Mouse (Mus musculus): ENCODE measurements around the gene Map2k5.

Gene Map2k5

GRCm38 (mm10) chr9:63339256-63339655 lies 38.4 kb downstream of the Map2k5 start:
- DNase-seq = no peak

GRCm38 (mm10) chr9:63338716-63339115 lies 39.0 kb downstream of the Map2k5 start:
- DNase-seq = no peak

- DNase-seq = no peak
These were observed 41.9 kb downstream of the Map2k5 start for GRCm38 (mm10) chr9:63335816-63336215.

DNA sequence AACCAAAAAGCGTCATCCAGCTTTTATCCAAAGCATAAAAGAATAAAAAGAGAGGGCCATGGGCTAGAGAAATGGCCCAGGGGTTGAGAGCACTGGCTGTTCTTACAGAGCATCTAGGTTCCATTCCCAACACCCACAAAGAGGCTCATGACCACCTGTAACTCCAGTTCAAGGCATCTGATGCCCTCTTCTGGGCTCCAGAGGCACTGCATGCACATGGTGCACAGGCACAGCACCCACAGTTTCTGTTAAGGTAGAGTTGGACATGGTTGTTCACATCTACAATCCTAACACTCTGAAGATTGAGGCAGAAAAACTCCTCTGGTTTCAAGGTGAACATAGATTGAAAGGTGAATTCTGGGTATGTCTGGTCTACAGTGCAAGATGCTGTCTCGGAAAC lies 44.6 kb downstream of the Map2k5 start:
- DNase-seq = no peak

DNA sequence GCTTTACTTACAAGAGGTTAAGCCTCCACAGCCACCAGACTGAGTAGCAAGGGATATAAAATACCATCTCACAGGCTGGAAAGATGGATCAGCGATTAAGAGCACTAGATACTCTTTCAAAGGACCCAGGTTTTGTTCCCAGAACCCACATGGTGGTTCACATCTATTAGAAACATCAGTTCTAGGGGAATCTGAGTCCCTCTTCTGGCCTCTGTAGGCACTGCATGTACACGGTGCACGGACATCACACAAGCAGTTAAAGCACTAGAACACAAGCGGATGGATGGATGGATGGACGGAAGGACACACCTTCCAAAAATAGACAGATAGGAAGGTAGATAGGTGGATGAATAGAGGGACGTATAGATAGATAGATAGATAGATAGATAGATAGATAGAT lies 46.5 kb downstream of the Map2k5 start:
- DNase-seq = no peak

DNA sequence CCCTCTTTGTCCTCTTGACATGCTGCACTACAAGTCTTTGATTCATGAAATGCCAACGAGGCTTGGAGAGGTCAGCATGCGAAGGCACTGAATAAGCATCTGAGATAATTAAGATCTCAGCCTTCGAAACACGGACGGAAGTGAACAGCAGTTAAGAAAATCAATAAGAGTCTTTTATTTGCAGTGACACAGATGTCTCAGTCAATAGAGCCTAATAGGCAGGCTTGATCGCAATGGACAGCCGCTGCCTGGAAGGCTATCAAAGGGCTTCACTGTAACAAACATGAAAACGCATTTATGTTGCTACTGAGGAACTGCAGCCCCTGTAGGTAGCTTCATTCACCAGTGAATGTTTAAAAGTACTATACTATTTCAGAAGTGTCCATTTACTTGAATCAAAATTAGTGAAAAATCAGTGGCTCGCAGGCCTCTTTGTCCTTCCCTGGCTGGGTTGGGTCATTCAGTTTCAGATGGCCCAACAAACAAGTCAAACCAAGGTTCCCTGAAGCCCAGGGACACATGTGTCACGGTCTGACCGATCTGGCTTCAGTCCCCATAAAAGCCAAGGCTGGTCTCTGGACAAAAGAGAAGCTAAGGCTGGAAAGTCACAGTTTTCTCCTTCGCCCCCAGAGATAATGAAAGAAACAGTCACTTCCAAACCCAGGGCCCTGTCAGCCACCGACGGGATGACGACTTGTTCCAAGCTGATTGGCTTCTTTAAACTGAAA lies 48.6 kb downstream of the Map2k5 start:
- DNase-seq = no peak

DNA sequence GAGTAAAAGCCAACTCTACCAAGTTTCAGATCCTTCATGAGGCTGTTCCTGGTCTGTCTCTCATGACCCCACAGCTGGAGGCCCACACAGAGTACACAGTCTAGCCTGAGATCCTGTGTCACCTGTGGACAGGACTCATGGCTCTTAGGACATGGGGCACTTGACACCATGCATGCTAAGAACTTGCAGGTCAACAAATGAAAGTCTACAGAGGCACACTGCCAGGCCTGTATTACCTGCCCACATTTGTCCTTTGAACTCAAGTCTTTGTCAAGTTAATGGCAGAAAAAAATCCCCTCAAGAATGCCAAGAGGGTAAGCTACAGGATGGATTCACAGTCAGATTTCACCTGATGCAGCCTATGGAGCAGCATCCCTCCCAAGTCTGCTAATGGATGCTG lies 62.5 kb downstream of the Map2k5 start:
- no peak for DNase-seq

DNA sequence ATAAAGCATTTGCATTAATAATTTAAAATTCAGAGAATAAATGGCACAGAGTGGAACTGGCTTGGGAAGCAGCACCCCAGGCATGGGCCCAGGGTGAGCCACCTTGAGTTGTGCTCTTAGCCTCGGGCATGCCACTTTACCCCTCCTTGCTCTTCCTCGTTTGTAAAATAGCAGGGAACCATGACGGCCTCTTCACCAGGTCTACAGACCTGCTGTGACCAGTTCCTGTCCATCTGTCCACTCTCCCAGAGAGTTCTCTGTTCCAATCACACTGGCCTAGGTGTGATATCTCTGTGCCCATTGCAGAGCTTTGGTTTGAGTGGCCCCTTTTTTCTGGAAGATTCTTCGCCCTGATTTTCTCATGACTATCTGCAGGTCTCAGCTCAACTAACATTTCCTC lies 63.6 kb downstream of the Map2k5 start:
- DNase-seq = peak; percentile 61

DNA sequence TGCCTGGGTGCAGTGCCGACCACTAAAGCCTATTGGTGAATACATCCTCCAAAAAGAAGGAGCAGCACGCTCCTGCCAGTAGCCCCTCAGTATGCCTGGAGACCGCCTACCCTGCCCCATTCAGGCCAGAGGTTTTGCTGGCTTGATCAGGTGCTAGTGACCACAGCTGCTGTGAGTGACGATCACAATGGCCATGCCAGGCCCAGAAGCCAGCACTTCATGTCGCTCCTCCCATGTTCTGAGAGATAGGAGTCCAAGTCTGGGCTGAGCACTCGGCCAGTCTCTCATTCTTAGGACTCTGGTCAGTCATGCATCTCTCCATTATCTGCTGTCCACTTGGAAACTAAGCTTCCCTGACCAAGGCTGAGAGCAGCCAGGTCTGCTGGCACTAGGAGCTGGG lies 67.7 kb downstream of the Map2k5 start:
- no peak for DNase-seq

DNA sequence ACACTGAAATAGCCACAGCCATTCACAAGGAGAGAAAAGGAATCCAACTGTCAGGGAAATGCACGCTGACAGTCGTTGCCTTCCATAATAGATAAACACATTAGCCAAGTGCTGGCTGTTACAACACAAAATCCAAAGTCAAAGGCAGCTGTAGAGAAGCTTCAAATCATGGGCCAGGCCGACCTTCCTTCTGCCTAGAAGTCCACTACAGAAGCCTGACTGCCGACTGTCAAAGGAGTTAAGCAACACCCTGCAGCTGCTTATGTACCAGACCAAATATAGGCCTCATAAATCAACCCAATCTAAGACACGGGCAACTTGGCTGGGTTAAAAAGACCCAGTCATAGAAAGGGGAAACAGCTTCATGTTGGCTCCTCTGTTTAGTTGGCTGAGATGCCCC lies 68.7 kb downstream of the Map2k5 start:
- no peak for DNase-seq

GRCm38 (mm10) chr9:63308441-63308840 lies 69.3 kb downstream of the Map2k5 start:
- DNase-seq = no peak

- DNase-seq = no peak
These were observed 75.2 kb downstream of the Map2k5 start for GRCm38 (mm10) chr9:63302511-63302910.

GRCm38 (mm10) chr9:63298656-63299055 lies 79.0 kb downstream of the Map2k5 start:
- peak; percentile 18 for DNase-seq

DNA sequence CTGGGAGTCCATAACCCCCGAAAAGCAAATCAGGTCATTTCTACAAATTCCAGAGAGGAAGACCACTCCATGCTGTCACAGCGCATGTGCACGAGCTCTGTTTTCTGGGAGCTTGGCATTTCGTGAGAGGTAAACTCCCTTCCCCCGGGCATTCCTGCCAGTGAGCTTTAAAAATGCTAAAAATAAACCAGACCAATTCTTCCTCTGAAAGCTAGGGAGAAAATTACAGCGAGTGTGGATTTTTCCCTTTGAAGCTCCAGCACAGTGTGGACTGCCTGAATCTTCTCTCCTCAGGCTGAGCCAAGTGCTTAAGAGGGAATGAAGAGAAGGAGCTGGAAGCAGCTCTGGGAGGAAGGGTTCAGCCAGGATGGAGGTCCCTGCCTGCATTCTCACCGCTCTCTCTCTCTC lies 82.1 kb downstream of the Map2k5 start:
- peak; percentile 69 for DNase-seq

DNA sequence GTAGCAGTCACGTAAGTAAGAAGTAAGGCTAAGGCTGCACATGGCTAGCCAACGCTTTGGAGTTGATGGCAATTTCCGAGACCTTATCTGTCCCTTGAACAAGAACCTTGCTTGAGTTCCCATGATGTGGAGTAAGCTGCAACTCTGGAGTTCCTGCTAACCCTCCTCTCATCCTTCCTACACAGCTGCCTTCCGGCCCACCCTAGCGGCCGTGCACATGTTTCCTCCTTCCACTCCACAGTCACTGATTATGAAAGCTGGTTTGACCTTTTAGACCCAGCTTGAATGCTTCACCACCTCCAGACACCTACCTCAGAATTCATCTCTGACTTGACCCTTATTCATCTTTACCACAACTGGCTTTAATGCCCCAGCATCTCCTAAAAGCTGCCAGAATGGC lies 82.9 kb downstream of the Map2k5 start:
- no peak for DNase-seq

DNA sequence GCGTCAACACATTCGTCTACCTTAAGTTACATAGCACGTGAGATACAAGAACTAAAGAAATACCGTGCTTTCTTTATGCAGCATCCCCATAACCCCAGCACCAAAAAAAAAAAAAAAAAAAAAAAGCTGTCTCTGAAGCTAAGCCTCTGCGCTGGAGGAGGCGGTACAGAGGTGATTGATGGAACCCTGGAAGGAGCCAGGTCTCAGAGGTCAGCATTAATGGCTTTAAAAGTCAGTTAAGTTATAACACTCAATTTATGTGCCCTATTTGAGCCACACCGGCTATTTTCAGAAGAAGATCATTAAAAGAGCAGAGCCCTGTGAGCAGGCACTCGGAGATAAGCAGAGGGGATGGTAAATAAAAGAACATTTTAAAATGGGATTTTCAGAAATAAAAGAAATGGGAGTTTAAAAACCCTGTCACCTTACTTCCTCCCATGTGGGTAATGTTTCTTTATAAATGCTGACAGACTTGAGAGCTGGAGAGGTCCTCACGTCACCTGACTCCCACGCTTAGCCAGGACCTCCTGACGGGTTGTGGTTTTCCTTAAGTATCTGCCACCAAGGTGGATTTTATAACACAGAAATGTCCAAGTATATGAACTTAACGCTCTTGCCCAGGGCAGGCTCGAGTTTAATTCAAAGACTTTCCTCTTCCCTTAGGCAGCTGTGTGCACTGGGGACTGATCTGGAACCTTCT lies 83.8 kb downstream of the Map2k5 start:
- no peak for DNase-seq

DNA sequence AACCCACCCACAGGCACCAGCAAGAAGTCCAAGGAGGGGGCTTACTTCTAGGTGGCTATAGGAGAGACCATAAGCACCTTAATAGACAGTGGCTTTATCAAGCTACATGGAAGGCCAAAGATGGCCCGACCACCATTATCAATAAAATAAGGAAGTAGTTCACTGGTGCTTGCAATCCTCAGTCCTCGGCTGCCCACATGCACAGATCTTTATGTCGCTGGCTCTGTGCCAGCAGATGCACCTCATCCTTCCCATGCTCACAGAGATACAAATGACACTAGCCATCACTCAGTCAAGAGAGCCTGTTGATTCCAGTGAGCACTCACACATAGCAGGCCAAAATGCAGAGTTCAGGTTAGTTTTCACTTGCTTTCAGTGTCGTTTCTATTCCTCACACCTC lies 89.0 kb downstream of the Map2k5 start:
- no peak for DNase-seq

DNA sequence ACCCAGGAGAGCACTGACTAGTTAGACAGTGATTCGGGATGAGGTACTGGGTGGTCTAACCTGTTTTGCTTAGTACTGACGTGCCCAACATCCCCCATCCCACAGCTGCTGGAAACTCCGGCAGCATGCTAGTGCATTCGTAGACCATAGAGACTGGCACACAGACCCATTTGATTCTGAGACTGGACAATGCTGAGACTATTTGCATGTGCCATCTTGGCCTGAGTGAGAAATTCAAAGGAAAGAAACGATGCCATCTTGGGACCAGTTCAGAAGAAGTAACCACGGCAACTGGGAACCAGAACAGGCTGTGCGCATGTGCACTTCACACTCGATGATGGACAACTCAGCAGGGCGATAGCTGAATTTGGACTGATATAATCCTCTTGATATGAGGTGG lies 93.3 kb downstream of the Map2k5 start:
- no peak for DNase-seq

DNA sequence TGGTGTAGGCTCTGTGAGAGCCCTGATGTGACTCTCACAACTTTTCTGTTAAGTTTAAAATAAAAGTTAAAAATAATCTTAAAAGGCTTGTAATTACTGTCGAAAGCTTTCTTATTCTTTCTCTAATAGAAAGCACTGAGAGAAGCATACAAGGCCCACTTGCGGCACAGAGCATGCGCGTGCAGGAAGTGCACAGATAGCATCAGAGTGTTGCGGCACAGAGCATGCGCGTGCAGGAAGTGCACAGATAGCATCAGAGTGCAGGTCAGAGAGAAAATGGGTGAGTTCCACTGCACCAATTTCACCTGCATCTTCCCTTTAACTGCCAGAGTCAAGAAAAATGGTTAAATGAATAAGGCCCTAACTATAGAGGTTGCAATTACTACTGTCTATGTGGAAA lies 95.7 kb downstream of the Map2k5 start:
- no peak for DNase-seq

- no peak for DNase-seq
These were observed 96.6 kb downstream of the Map2k5 start for GRCm38 (mm10) chr9:63281086-63281485.

GRCm38 (mm10) chr9:63273781-63274180 lies 103.9 kb downstream of the Map2k5 start:
- no peak for DNase-seq

DNA sequence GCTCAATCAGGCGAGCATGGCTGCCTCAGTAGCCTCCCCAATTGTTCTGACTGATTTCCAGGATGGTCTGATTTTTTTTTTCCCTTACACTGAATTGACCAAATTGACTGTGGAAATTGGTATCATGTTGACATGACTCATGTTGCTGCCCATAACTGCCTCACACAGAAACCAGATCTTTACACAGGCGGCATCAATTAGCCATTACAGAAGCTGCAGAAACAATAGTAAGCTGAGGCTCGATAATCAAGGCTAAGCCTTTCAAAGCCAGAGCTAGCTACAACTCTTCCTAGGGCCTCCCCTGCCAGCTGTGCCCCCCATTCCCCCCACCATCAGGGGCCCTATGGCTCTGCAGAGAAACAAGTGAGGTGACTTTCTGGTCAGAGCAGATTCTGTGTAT lies 107.9 kb downstream of the Map2k5 start:
- DNase-seq = no peak

DNA sequence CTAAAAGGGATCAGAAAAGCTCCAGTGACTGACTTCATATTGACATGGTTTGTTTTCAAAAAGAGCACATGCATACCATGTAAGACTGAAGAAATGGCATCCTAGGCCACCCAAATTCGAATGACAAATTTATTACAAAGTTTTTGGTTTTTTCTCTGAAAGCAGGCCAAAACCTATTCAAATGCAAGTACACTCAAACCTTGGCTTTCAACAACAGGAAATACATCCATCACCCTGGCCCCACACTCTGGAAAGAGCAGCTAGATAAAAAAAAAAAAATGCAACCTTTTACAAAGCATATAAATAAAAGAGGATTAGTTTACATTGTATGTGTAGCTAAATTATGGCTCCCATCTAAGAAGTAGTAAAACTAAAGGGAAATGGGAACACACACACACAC lies 114.5 kb downstream of the Map2k5 start:
- no peak for DNase-seq

DNA sequence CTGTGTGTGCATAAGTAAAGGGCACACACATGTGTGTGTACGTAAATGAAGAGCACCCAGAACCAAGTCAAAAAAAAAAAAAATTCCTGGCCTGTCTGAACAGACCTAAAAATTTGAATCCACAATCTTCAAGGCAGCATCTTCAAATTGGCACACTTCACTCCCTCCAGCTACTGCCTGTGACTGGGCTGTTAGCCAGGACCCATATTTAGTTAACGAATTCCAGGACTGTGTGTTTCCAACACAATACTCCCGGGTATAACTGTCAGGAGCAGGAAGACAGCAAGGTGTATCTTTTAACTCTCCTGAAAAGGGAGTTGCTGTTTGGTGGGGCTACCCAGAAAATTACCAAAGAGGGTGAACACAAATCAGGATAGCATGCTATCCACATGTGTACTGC lies 118.9 kb downstream of the Map2k5 start:
- DNase-seq = peak; percentile 53

GRCm38 (mm10) chr9:63257739-63258138 lies 120.0 kb downstream of the Map2k5 start:
- DNase-seq = no peak
